Comparison of ENCODE assay signal across 19 mouse cellular contexts in genomic region chr7:90064198-90064597, GRCm38 (mm10).
"Had no signal": no experiment of that assay in that cellular context is flagged by ENCODE, and none has a peak within 500 bp of the region (broad histone marks: within the 10 kb centered on the region; RNA-seq: fewer than 3 reads in every experiment).

No protein-coding gene starts in this region.

- H3K9me3 ChIP-seq: intestine, embryonic 15.5 days; kidney, embryonic 15.5 days; limb, embryonic 12.5 days; limb, embryonic 15.5 days; midbrain, embryonic 12.5 days; neural tube, embryonic 13.5 days had no signal

- H3K4me2 ChIP-seq: intestine, embryonic 15.5 days; kidney, embryonic 15.5 days; limb, embryonic 12.5 days; limb, embryonic 15.5 days; midbrain, embryonic 12.5 days; neural tube, embryonic 13.5 days had no signal

- H3K9ac ChIP-seq: intestine, embryonic 15.5 days; kidney, embryonic 15.5 days; limb, embryonic 12.5 days; limb, embryonic 15.5 days; midbrain, embryonic 12.5 days; neural tube, embryonic 13.5 days had no signal

- H3K36me3 ChIP-seq: intestine, embryonic 15.5 days; kidney, embryonic 15.5 days; limb, embryonic 12.5 days; limb, embryonic 15.5 days; midbrain, embryonic 12.5 days; neural tube, embryonic 13.5 days had no signal

- DNase-seq: kidney, adult 11 months; kidney, adult 8-10 months; kidney, postnatal 10 days; kidney, postnatal 36 days; left cerebral cortex, postnatal 4 days; lung, adult 2 months; lung, postnatal 14 days; lung, postnatal 4 days; retina, postnatal 1 day; right cerebral cortex, postnatal 25 days; thymus, adult 18-20 months had no signal

- H3K27me3 ChIP-seq: intestine, embryonic 15.5 days; kidney, embryonic 15.5 days; limb, embryonic 12.5 days; limb, embryonic 15.5 days; midbrain, embryonic 12.5 days; neural tube, embryonic 13.5 days had no signal

- H3K4me3 ChIP-seq: intestine, embryonic 15.5 days; kidney, embryonic 15.5 days; limb, embryonic 12.5 days; limb, embryonic 15.5 days; midbrain, embryonic 12.5 days; myocyte; neural tube, embryonic 13.5 days had no signal

- H3K27ac ChIP-seq: intestine, embryonic 15.5 days; kidney, embryonic 15.5 days; limb, embryonic 12.5 days; limb, embryonic 15.5 days; midbrain, embryonic 12.5 days; neural tube, embryonic 13.5 days had no signal

- ATAC-seq: intestine, embryonic 15.5 days; midbrain, embryonic 16.5 days had no signal

- H3K4me1 ChIP-seq: midbrain, embryonic 12.5 days; neural tube, embryonic 13.5 days had no signal
